Mouse (Mus musculus) hindbrain, embryonic 15.5 days (tissue): ENCODE results near the gene Znrf2. TPM values are rescaled to one million over a fixed set of nuclear protein-coding genes. Genes with fewer than 3 reads are reported as not detected.

Source experiments
- ATAC-seq: fragments of 200-750 bp; cut with Nextera tagmentation; 2 replicates; pipeline ENCODE4 v1.8.0; 2017; ENCODE audit warnings: low read depth, moderate number of reproducible peaks, moderate TSS enrichment; ENCODE audit not compliant: low FRiP score
- H3K27ac ChIP-seq: fragments of 300-500 bp; sonication (generic); replicated peaks from 2 replicates; pipeline ENCODE4 v1.5.1; 2015; ENCODE audit warnings: mild to moderate bottlenecking, inconsistent platforms
- H3K27me3 ChIP-seq: fragments of 300-500 bp; sonication (generic); 2 replicates; pipeline ENCODE4 v1.6.1; 2015; ENCODE audit warnings: control low read depth, inconsistent platforms
- H3K36me3 ChIP-seq: fragments of 300-500 bp; sonication (generic); 2 replicates; pipeline ENCODE4 v1.6.1; 2015; ENCODE audit warnings: control low read depth, inconsistent platforms
- H3K4me1 ChIP-seq: fragments of 300-500 bp; sonication (generic); replicated peaks from 2 replicates; pipeline ENCODE4 v1.6.1; 2015; ENCODE audit warnings: control low read depth, inconsistent platforms
- H3K4me2 ChIP-seq: fragments of 300-500 bp; sonication (generic); 2 replicates; pipeline ENCODE4 v1.6.1; 2015; ENCODE audit warnings: moderate library complexity, mild to moderate bottlenecking, inconsistent platforms
- H3K4me3 ChIP-seq: fragments of 300-500 bp; sonication (generic); 2 replicates; pipeline ENCODE4 v1.5.1; 2015; ENCODE audit warnings: mild to moderate bottlenecking, inconsistent platforms
- H3K9ac ChIP-seq: fragments of 300-500 bp; sonication (generic); 2 replicates; pipeline ENCODE4 v1.6.1; 2015; ENCODE audit warnings: inconsistent platforms
- H3K9me3 ChIP-seq: fragments of 300-500 bp; sonication (generic); 2 replicates; pipeline ENCODE4 v1.6.1; 2016; ENCODE audit warnings: control low read depth, inconsistent platforms
- WGBS: fragments of 180-500 bp; shearing (Covaris S2); methylation state at CpG from one replicate; pipeline ENCODE4 v1.1.7; 2015; 5-methylcytosine and 5-hydroxymethylcytosine counted together
- polyA plus RNA-seq: library from polyadenylated mRNA; unstranded; fragments of >200 nt; fragmentation: Nextera tagmentation; extraction: Ambion mirVana; gene quantifications from 2 replicates; pipeline ENCODE4 v1.2.1, GENCODE M21; 2015

Znrf2 gene
- polyA plus RNA-seq, 1 experiment from 2014 or later, result 4.7 TPM

GRCm38 (mm10) chr6:54788493-54788892 lies 28.2 kb upstream of the Znrf2 start:
- peaks cover 7% of the 10 kb centered on the region; the same call in 1 of the 2 replicates for H3K4me1 ChIP-seq

GRCm38 (mm10) chr6:54789139-54789538 lies 27.6 kb upstream of the Znrf2 start:
- Histone ChIP-seq H3K36me3 (no peaks in the 10 kb centered on the region), H3K4me3 (no peak overlapping the region), H3K27ac (no peak overlapping the region), H3K4me2 (no peak overlapping the region), H3K9me3 (no peaks in the 10 kb centered on the region), H3K4me1 (peaks cover 7% of the 10 kb centered on the region; the same call in 1 of the 2 replicates), H3K9ac (no peak overlapping the region), H3K27me3 (no peaks in the 10 kb centered on the region)
- WGBS, result 89% methylated on average over 4 of the region's 4 CpGs
- ATAC-seq, result no peak

More at GRCm38 (mm10) chr6:54788493-54788892, 28.2 kb upstream of the Znrf2 start:
- H3K9ac ChIP-seq, result no peak overlapping the region
- no peaks in the 10 kb centered on the region for H3K36me3 ChIP-seq
- no peak for ATAC-seq
- 54% methylated on average over 6 of the region's 6 CpGs for WGBS
- no peaks in the 10 kb centered on the region for H3K9me3 ChIP-seq
- H3K4me2 ChIP-seq, result no peak overlapping the region
- H3K27ac ChIP-seq, result no peak overlapping the region
- H3K27me3 ChIP-seq, result no peaks in the 10 kb centered on the region
- H3K4me3 ChIP-seq, result no peak overlapping the region

- whole genome bisulfite sequencing, result 87% methylated on average over 4 of the region's 4 CpGs
- H3K4me1 ChIP-seq, result peaks cover 7% of the 10 kb centered on the region; the same call in 1 of the 2 replicates
- no peaks in the 10 kb centered on the region for H3K27me3 ChIP-seq
- ATAC-seq, result no peak
- H3K27ac ChIP-seq, result no peak overlapping the region
- no peak overlapping the region for H3K4me3 ChIP-seq
- no peak overlapping the region for H3K9ac ChIP-seq
- H3K36me3 ChIP-seq, result no peaks in the 10 kb centered on the region
- no peaks in the 10 kb centered on the region for H3K9me3 ChIP-seq
- H3K4me2 ChIP-seq, result no peak overlapping the region
These were observed 26.6 kb upstream of the Znrf2 start for GRCm38 (mm10) chr6:54790071-54790470.

GRCm38 (mm10) chr6:54793853-54794252 lies 22.9 kb upstream of the Znrf2 start:
- Histone ChIP-seq H3K9ac (no peak overlapping the region), H3K9me3 (no peaks in the 10 kb centered on the region), H3K4me3 (no peak overlapping the region), H3K36me3 (no peaks in the 10 kb centered on the region), H3K27ac (no peak overlapping the region), H3K27me3 (no peaks in the 10 kb centered on the region), H3K4me2 (no peak overlapping the region), H3K4me1 (no peaks in the 10 kb centered on the region)
- 95% methylated on average over 3 of the region's 3 CpGs for WGBS
- ATAC-seq, result no peak

- no peak overlapping the region for H3K4me2 ChIP-seq
- H3K27me3 ChIP-seq, result no peaks in the 10 kb centered on the region
- H3K27ac ChIP-seq, result no peak overlapping the region
- 71% methylated on average over 2 of the region's 2 CpGs for WGBS
- H3K9ac ChIP-seq, result no peak overlapping the region
- no peaks in the 10 kb centered on the region for H3K4me1 ChIP-seq
- no peak for ATAC-seq
- H3K9me3 ChIP-seq, result no peaks in the 10 kb centered on the region
- no peaks in the 10 kb centered on the region for H3K36me3 ChIP-seq
- no peak overlapping the region for H3K4me3 ChIP-seq
These were observed 22.3 kb upstream of the Znrf2 start for GRCm38 (mm10) chr6:54794372-54794771.

GRCm38 (mm10) chr6:54794991-54795390 lies 21.7 kb upstream of the Znrf2 start:
- Histone ChIP-seq H3K4me1 (no peaks in the 10 kb centered on the region), H3K9ac (no peak overlapping the region), H3K27me3 (no peaks in the 10 kb centered on the region), H3K4me2 (no peak overlapping the region), H3K36me3 (no peaks in the 10 kb centered on the region), H3K27ac (no peak overlapping the region), H3K4me3 (no peak overlapping the region), H3K9me3 (no peaks in the 10 kb centered on the region)
- ATAC-seq, result no peak
- WGBS, result 86% methylated on average over 5 of the region's 5 CpGs

GRCm38 (mm10) chr6:54795971-54796370 lies 20.7 kb upstream of the Znrf2 start:
- H3K4me2 ChIP-seq, result no peak overlapping the region
- H3K4me3 ChIP-seq, result no peak overlapping the region
- no peaks in the 10 kb centered on the region for H3K4me1 ChIP-seq
- H3K27ac ChIP-seq, result no peak overlapping the region
- no peaks in the 10 kb centered on the region for H3K36me3 ChIP-seq
- no peak overlapping the region for H3K9ac ChIP-seq
- no peaks in the 10 kb centered on the region for H3K9me3 ChIP-seq
- 70% methylated on average over 5 of the region's 5 CpGs for WGBS
- no peaks in the 10 kb centered on the region for H3K27me3 ChIP-seq
- ATAC-seq, result no peak

GRCm38 (mm10) chr6:54802348-54802747 lies 14.4 kb upstream of the Znrf2 start:
- Histone ChIP-seq H3K9ac (no peak overlapping the region), H3K4me1 (no peaks in the 10 kb centered on the region), H3K9me3 (no peaks in the 10 kb centered on the region), H3K27me3 (no peaks in the 10 kb centered on the region), H3K36me3 (no peaks in the 10 kb centered on the region), H3K4me3 (no peak overlapping the region), H3K27ac (no peak overlapping the region), H3K4me2 (no peak overlapping the region)
- 48% methylated on average over 8 of the region's 8 CpGs for WGBS
- ATAC-seq, result no peak

- Histone ChIP-seq H3K4me3 (no peak overlapping the region), H3K4me1 (no peaks in the 10 kb centered on the region), H3K36me3 (no peaks in the 10 kb centered on the region), H3K27me3 (no peaks in the 10 kb centered on the region), H3K9me3 (no peaks in the 10 kb centered on the region), H3K27ac (no peak overlapping the region), H3K4me2 (no peak overlapping the region), H3K9ac (no peak overlapping the region)
- no peak for ATAC-seq
- 62% methylated on average over 18 of the region's 18 CpGs for WGBS
These were observed 12.5 kb upstream of the Znrf2 start for GRCm38 (mm10) chr6:54804066-54804864.

- Histone ChIP-seq H3K4me3 (no peak overlapping the region), H3K4me2 (no peak overlapping the region), H3K4me1 (no peaks in the 10 kb centered on the region), H3K36me3 (no peaks in the 10 kb centered on the region), H3K9ac (no peak overlapping the region), H3K27me3 (no peaks in the 10 kb centered on the region), H3K9me3 (no peaks in the 10 kb centered on the region), H3K27ac (no peak overlapping the region)
- ATAC-seq, result no peak
- WGBS, result 81% methylated on average over 5 of the region's 5 CpGs
These were observed 10.9 kb upstream of the Znrf2 start for GRCm38 (mm10) chr6:54805779-54806178.

- no peaks in the 10 kb centered on the region for H3K27me3 ChIP-seq
- ATAC-seq, result peak; percentile 83; the same call in 1 of the 2 replicates
- no peak overlapping the region for H3K4me3 ChIP-seq
- no peaks in the 10 kb centered on the region for H3K9me3 ChIP-seq
- no peak overlapping the region for H3K27ac ChIP-seq
- no peaks in the 10 kb centered on the region for H3K36me3 ChIP-seq
- WGBS, result 57% methylated on average over 7 of the region's 7 CpGs
- no peak overlapping the region for H3K4me2 ChIP-seq
- H3K4me1 ChIP-seq, result peaks cover 18% of the 10 kb centered on the region
- H3K9ac ChIP-seq, result no peak overlapping the region
These were observed 7.0 kb upstream of the Znrf2 start for GRCm38 (mm10) chr6:54809531-54810313.

- H3K9ac ChIP-seq, result no peak overlapping the region
- no peak overlapping the region for H3K4me3 ChIP-seq
- no peak overlapping the region for H3K27ac ChIP-seq
- WGBS, result 93% methylated on average over 1 of the region's 1 CpGs
- H3K9me3 ChIP-seq, result no peaks in the 10 kb centered on the region
- H3K27me3 ChIP-seq, result no peaks in the 10 kb centered on the region
- no peaks in the 10 kb centered on the region for H3K36me3 ChIP-seq
- no peak for ATAC-seq
- H3K4me2 ChIP-seq, result no peak overlapping the region
- peaks cover 18% of the 10 kb centered on the region for H3K4me1 ChIP-seq
These were observed 6.4 kb upstream of the Znrf2 start for GRCm38 (mm10) chr6:54810314-54810646.
